Mouse (Mus musculus) embryonic facial prominence, embryonic 14.5 days (tissue): ENCODE data around the gene Sfn. TPM values are rescaled to one million over a fixed set of nuclear protein-coding genes. Genes with fewer than 3 reads are reported as not detected.
A peak's percentile ranks its signal among the peaks of the same experiment; 100 is the strongest.

Source experiments
- ATAC-seq: fragments of 200-750 bp; cut with Nextera tagmentation; 2 replicates; pipeline ENCODE4 v1.8.0; 2017; ENCODE audit warnings: low read depth, moderate number of reproducible peaks, moderate TSS enrichment
- DNase-seq: peaks from one replicate; pipeline ENCODE4 v3.0.0-alpha.2; 2015; ENCODE audit warnings: low spot score
- H3K27ac ChIP-seq: fragments of 300-500 bp; sonication (generic); replicated peaks from 2 replicates; pipeline ENCODE4 v1.5.1; 2014; ENCODE audit warnings: low read depth, mild to moderate bottlenecking, low read length, moderate library complexity
- H3K27me3 ChIP-seq: fragments of 300-500 bp; sonication (generic); replicated peaks from 2 replicates; pipeline ENCODE4 v1.6.1; 2014; ENCODE audit warnings: low read length; ENCODE audit not compliant: control insufficient read depth, insufficient read depth
- H3K36me3 ChIP-seq: fragments of 300-500 bp; sonication (generic); 2 replicates; pipeline ENCODE4 v1.6.1; 2014; ENCODE audit warnings: low read length, mixed read lengths; ENCODE audit not compliant: control insufficient read depth, insufficient read depth
- H3K4me1 ChIP-seq: fragments of 300-500 bp; sonication (generic); 2 replicates; pipeline ENCODE4 v1.6.1; 2014; ENCODE audit warnings: antibody characterized with exemption, low read length; ENCODE audit not compliant: control insufficient read depth, insufficient read depth
- H3K4me2 ChIP-seq: fragments of 300-500 bp; sonication (generic); 2 replicates; pipeline ENCODE4 v1.6.1; 2014; ENCODE audit warnings: low read depth, mild to moderate bottlenecking, low read length, moderate library complexity, mixed read lengths
- H3K4me3 ChIP-seq: fragments of 300-500 bp; sonication (generic); 2 replicates; pipeline ENCODE4 v1.5.1; 2014; ENCODE audit warnings: low read depth, mild to moderate bottlenecking, low read length
- H3K9ac ChIP-seq: fragments of 300-500 bp; sonication (generic); 2 replicates; pipeline ENCODE4 v1.6.1; 2014; ENCODE audit warnings: low read depth, mild to moderate bottlenecking, low read length, moderate library complexity, mixed read lengths
- H3K9me3 ChIP-seq: fragments of 300-500 bp; sonication (generic); 2 replicates; pipeline ENCODE4 v1.6.1; 2016; ENCODE audit warnings: low read length; ENCODE audit not compliant: control insufficient read depth
- WGBS: fragments of 180-500 bp; shearing (Covaris S2); extraction: QIAGEN DNeasy Blood & Tissue Kit; methylation state at CpG from one replicate; pipeline ENCODE4 v1.1.7; 2014; 5-methylcytosine and 5-hydroxymethylcytosine counted together
- polyA plus RNA-seq: library from polyadenylated mRNA; unstranded; fragments of >200 nt; fragmentation: Nextera tagmentation; extraction: Ambion mirVana; gene quantifications from 2 replicates; pipeline ENCODE4 v1.2.1, GENCODE M21; 2014

Sfn gene
- polyA plus RNA-seq, 1 experiment from 2014 or later, result 129 TPM

DNA sequence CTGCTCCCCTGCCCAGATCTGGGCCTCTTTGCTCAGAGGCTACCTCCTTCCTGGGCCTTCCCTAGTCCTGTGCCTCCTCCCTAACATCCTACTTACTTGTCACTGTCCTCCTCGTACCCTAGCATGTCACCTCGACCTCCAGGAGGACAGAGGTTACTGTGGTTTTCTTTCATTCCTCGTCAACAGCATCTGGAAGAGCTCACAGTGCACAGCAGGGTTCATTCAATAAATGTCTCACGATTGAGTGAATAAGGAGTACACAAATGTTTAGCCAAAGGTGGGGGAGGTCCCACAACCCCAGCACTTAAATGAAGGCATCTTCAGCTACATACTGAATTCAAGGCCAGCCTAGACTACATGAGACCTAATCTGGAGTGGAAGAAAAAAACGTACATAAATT is 24.3 kb upstream of the Sfn start:
- Histone ChIP-seq H3K36me3 (peaks cover 34% of the 10 kb centered on the region), H3K4me1 (no peaks in the 10 kb centered on the region), H3K4me3 (no peak overlapping the region), H3K27ac (peak overlapping the region; percentile 4; the same call in 1 of the 2 replicates), H3K9me3 (no peaks in the 10 kb centered on the region), H3K4me2 (no peak overlapping the region), H3K27me3 (no peaks in the 10 kb centered on the region), H3K9ac (no peak overlapping the region)
- no peak for DNase-seq
- ATAC-seq, result no peak
- 54% methylated on average over 5 of the region's 5 CpGs for WGBS

DNA sequence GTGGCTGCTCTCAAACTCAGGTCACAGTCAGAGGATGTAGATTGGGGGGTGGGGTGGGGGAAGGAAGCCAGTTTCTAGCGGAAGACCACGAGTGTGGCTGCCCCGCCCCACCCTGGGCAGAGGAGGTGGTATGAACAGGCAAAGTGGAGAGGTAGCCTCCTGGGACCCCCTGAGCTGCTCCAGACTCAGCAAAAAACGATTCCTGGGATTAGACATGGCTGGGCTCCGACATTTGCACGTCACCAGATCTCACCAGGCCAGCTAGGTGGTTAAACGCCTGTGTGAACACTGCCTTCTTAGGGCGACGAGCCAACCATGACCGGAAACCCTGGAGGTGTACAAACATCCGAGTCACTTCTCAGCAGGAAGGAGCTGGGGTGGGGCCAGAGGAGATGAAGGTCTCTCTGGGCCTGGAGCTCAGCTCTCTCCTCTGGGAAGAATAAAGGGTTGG is 23.7 kb upstream of the Sfn start:
- Histone ChIP-seq H3K4me2 (no peak overlapping the region), H3K4me1 (no peaks in the 10 kb centered on the region), H3K9ac (no peak overlapping the region), H3K36me3 (peaks cover 37% of the 10 kb centered on the region), H3K9me3 (no peaks in the 10 kb centered on the region), H3K27ac (peak overlapping the region; percentile 39; the same call in 1 of the 2 replicates), H3K27me3 (no peaks in the 10 kb centered on the region), H3K4me3 (no peak overlapping the region)
- 33% methylated on average over 11 of the region's 11 CpGs for WGBS
- peak; percentile 30 for DNase-seq
- ATAC-seq, result no peak

DNA sequence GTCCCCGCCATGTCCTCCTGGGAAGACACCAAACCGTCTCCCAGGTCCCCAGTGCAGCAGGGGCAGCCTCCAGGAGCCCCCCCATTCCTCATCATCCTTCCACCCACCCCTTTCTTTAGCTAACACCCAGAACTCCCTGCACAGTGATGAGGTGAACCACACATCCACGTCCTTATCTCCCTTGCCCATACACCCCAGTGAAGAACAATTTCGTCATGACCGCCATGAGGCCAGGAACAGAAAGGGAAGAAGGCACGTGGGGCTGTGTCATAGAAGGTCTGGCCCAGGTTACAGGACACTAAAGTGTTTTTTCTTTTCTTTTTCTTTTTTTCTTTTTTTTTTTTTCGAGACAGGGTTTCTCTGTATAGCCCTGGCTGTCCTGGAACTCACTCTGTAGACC is 22.9 kb upstream of the Sfn start:
- 0 out of 2 replicates have a peak overlapping the region, but pooled peaks have one; percentile 39 for H3K27ac ChIP-seq
- WGBS, result 84% methylated on average over 7 of the region's 7 CpGs

DNA sequence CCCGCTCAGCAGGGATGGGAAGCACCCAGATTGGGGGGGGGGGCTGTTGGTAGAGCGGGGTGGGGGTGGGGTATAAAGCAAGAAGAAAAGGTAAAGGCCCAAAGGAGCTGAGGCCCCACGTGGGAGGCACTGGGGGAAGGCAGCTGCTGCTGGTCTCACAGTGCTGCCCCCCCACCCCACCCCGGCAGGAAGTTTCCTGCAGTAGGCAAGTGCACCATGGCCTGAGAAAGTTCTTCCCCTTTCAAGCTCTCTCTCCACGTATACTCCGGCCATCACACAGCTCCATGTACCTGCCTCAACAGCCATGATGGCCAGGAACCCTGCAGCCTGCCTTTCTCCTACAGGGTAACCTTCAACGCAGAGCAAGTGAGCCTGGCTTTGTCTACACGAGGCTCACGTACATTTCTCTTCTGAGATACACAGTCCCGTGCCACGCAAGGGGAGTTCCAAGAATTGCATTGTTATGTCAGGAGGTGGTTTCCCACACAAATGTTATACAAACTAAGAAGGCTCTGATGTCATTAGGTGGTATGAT is 20.3 kb upstream of the Sfn start:
- Histone ChIP-seq H3K4me3 (no peak overlapping the region), H3K4me1 (no peaks in the 10 kb centered on the region), H3K4me2 (no peak overlapping the region), H3K9ac (no peak overlapping the region), H3K27me3 (no peaks in the 10 kb centered on the region), H3K9me3 (no peaks in the 10 kb centered on the region), H3K36me3 (peaks cover 45% of the 10 kb centered on the region), H3K27ac (no peak overlapping the region)
- 79% methylated on average over 10 of the region's 11 CpGs for WGBS
- ATAC-seq (no peak), DNase-seq (no peak)

More for the DNA sequence above, 22.9 kb upstream of the Sfn start:
- no peak for DNase-seq
- no peaks in the 10 kb centered on the region for H3K4me1 ChIP-seq
- H3K27me3 ChIP-seq, result no peaks in the 10 kb centered on the region
- H3K36me3 ChIP-seq, result peaks cover 39% of the 10 kb centered on the region
- no peak overlapping the region for H3K9ac ChIP-seq
- no peak for ATAC-seq
- no peak overlapping the region for H3K4me2 ChIP-seq
- no peaks in the 10 kb centered on the region for H3K9me3 ChIP-seq
- no peak overlapping the region for H3K4me3 ChIP-seq

DNA sequence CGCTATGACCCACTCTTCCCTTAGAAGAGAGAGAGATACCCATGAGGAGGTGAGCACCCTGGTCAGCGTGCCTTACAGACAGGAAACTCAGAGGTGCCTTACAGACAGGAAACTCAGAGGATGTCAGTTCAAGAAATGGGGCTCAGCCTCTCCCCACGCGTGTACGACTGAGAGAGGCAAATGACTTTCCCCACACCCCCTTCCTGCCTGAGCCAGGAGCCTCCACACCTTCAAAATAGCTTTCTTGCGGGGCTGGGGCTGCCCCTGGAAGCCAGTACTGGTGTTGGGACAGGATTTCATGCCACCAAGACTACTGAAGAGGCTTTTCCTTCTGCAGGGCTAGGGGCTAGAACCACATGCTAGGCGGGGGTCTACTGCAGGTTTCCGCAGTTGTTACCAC is 18.7 kb upstream of the Sfn start:
- Histone ChIP-seq H3K4me1 (no peaks in the 10 kb centered on the region), H3K36me3 (peaks cover 39% of the 10 kb centered on the region), H3K9ac (no peak overlapping the region), H3K4me3 (no peak overlapping the region), H3K27me3 (no peaks in the 10 kb centered on the region), H3K27ac (no peak overlapping the region), H3K9me3 (no peaks in the 10 kb centered on the region), H3K4me2 (no peak overlapping the region)
- ATAC-seq (no peak), DNase-seq (no peak)
- 88% methylated on average over 8 of the region's 8 CpGs for WGBS

- no peak overlapping the region for H3K9ac ChIP-seq
- no peak overlapping the region for H3K4me3 ChIP-seq
- no peak overlapping the region for H3K27ac ChIP-seq
- no peak overlapping the region for H3K4me2 ChIP-seq
- no peaks in the 10 kb centered on the region for H3K27me3 ChIP-seq
- H3K4me1 ChIP-seq, result no peaks in the 10 kb centered on the region
- H3K36me3 ChIP-seq, result peaks cover 40% of the 10 kb centered on the region
- H3K9me3 ChIP-seq, result no peaks in the 10 kb centered on the region
- ATAC-seq (no peak), DNase-seq (no peak)
- WGBS, result 64% methylated on average over 4 of the region's 4 CpGs
Measured at GRCm38 (mm10) chr4:133619473-133620136, 17.6 kb upstream of the Sfn start.

- Histone ChIP-seq H3K4me2 (no peak overlapping the region), H3K27me3 (no peaks in the 10 kb centered on the region), H3K9ac (no peak overlapping the region), H3K27ac (no peak overlapping the region), H3K9me3 (no peaks in the 10 kb centered on the region), H3K36me3 (peaks cover 42% of the 10 kb centered on the region), H3K4me3 (no peak overlapping the region), H3K4me1 (no peaks in the 10 kb centered on the region)
- DNase-seq, result no peak
- 95% methylated on average over 11 of the region's 11 CpGs for WGBS
- no peak for ATAC-seq
Measured at GRCm38 (mm10) chr4:133617936-133618335, 16.0 kb upstream of the Sfn start.

DNA sequence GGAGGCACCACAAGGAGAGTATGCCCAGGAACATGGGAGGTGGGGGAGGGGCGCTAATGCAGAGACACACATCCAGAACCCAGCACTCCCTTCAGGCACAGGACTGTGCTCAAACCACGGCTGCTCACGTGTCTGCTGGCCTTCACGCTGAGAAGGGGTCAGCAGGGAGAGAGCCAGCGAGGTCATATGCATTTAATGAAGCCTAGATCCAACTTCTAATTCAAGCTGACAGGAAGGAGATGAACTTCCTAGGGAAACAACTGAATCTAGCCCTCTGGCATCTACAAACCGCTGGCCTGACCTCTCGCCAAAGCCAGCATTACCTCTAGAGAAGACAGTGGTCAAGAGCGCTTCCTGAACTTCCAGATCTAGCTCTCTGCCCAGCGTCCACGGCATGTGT is 13.4 kb upstream of the Sfn start:
- peaks cover 61% of the 10 kb centered on the region for H3K36me3 ChIP-seq
- no peak overlapping the region for H3K27ac ChIP-seq
- 71% methylated on average over 10 of the region's 10 CpGs for WGBS

DNA sequence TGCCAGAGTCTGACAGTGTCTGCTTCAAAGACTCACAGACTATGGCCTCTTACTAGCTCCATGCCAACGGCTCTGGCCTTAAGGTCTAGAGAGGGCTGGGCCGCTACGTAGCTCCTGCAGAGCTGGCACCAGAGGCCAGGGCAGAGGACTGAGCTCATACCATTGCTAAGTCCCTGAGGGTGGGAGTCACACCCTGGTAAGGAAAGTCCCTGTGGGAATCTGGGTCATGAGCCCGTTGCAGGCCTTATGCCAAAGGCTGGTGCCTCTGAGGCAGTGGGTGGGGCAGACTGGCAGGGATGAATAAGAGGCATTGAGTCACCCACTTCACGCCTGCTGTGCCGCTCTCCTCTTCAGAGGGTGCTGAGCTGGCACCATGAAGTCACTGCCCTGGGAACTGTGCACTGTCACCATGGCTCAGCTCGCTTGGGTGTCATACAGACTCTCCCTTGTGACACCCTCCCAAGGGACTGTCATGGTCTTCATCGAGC is 12.3 kb upstream of the Sfn start:
- no peak overlapping the region for H3K9ac ChIP-seq
- WGBS, result 83% methylated on average over 7 of the region's 8 CpGs
- H3K4me1 ChIP-seq, result no peaks in the 10 kb centered on the region
- H3K27me3 ChIP-seq, result no peaks in the 10 kb centered on the region
- H3K36me3 ChIP-seq, result peaks cover 63% of the 10 kb centered on the region
- no peak overlapping the region for H3K4me3 ChIP-seq
- ATAC-seq (0 out of 2 replicates have a peak, but pooled peaks have one; percentile 12), DNase-seq (no peak)
- no peak overlapping the region for H3K27ac ChIP-seq
- peaks cover 10% of the 10 kb centered on the region for H3K9me3 ChIP-seq
- no peak overlapping the region for H3K4me2 ChIP-seq

More for the DNA sequence above, 13.4 kb upstream of the Sfn start:
- Histone ChIP-seq H3K4me1 (no peaks in the 10 kb centered on the region), H3K9ac (no peak overlapping the region), H3K4me3 (no peak overlapping the region), H3K4me2 (no peak overlapping the region), H3K27me3 (no peaks in the 10 kb centered on the region), H3K9me3 (peaks cover 10% of the 10 kb centered on the region)
- no peak for ATAC-seq
- DNase-seq, result no peak
